Mouse (Mus musculus): ENCODE results near the gene Kptn. TPM values are rescaled to one million over a fixed set of nuclear protein-coding genes. Genes with fewer than 3 reads are reported as not detected.

Kptn gene
- polyA plus RNA-seq, 1 experiment from 2014 or later = 7.5 TPM

DNA sequence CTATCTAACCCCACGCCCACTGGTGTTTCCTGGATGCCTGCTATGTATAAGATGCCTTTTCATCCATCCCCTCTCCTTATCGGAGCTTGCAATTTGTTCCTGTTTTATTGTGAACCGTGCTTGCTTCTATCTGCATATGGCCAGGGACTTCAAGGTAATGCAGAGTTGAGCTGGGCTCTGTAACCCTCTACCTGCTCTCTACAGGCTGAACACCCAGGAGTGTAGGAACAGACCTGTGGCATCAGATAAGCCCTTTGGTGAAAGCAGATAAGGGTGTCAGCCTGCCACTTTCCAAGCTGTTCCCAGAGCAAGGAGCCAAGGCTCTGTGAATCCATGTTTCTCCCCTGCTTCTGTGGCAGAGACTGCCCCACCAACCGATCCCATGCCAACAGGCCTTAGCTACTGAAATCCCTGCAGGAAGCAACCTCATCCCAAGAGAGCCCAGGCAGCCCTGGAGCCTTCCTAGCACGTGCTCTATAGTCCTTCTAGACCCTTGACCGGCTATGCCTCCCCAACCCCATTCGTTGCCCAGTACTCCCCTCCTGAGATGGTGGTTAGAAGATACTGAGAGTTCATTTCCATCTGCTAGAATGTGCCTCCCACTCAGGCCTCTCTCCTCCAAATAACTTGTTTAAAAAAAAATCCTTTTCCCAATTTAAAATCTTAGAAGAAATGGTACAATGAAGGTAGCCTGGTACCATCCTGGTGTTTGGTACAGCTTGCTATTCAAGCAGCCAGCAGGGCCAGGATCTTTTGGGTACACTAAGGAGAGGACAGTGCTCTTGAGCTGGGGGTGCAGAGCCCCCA lies 8.2 kb upstream of the Kptn start:
- DNase-seq = no peak
- no peak overlapping the region for H3K4me2 ChIP-seq (ENCODE audit: low read depth, low read length)
- H3K36me3 ChIP-seq (replicated peaks; ENCODE audit: insufficient read depth, low read length) = peaks cover 89% of the 10 kb centered on the region
- H3K4me3 ChIP-seq (ENCODE audit: low read depth, low read length) = no peak overlapping the region
- ATAC-seq = no peak
- H3K9me3 ChIP-seq (ENCODE audit: low read length) = no peaks in the 10 kb centered on the region
- H3K4me1 ChIP-seq (ENCODE audit: insufficient read depth) = no peaks in the 10 kb centered on the region
- no peak for TF ChIP-seq CTCF (IDR thresholded peaks at IDR 0.05; ENCODE audit: low read depth)
- TF ChIP-seq EP300 (IDR thresholded peaks at IDR 0.05; ENCODE audit: low read depth) = no peak
- WGBS (ENCODE audit: insufficient replicate concordance) = 85% methylated on average over 7 of the region's 7 CpGs
- H3K9ac ChIP-seq (replicated peaks) = no peak overlapping the region
- no peak overlapping the region for H3K27ac ChIP-seq (ENCODE audit: low read depth)
- H3K27me3 ChIP-seq (ENCODE audit: insufficient read depth, low read length) = no peaks in the 10 kb centered on the region

DNA sequence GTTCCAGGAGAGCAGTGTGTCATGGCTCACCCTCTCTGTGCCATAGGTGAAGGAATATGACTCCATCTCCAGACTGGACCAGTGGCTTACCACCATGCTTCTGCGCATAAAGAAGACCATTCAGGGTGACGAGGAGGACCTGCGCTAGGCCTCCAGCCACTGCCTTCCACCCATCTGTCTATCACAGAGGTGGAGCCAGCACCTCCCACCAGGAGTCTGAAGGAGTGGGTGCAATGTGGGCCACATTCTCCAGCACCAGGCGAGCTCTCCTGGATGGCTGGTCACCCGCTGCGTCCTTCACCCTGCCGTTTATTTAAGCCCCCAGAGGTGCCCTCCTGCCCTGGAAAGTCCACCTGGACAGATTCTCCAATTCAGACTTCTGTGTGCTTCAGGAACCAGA lies 3.3 kb upstream of the Kptn start:
- Histone ChIP-seq H3K9me3 (ENCODE audit: low read length) (no peaks in the 10 kb centered on the region), H3K4me1 (ENCODE audit: insufficient read depth) (peaks cover 11% of the 10 kb centered on the region), H3K4me2 (ENCODE audit: low read depth, low read length) (no peak overlapping the region), H3K4me3 (ENCODE audit: low read depth, low read length) (no peak overlapping the region), H3K9ac (replicated peaks) (no peak overlapping the region), H3K27ac (ENCODE audit: low read depth) (no peak overlapping the region), H3K27me3 (ENCODE audit: insufficient read depth, low read length) (no peaks in the 10 kb centered on the region), H3K36me3 (replicated peaks; ENCODE audit: insufficient read depth, low read length) (peaks cover 57% of the 10 kb centered on the region)
- DNase-seq (no peak), ATAC-seq (no peak)
- 88% methylated on average over 7 of the region's 7 CpGs for WGBS (ENCODE audit: insufficient replicate concordance)
- TF ChIP-seq EP300 (IDR thresholded peaks at IDR 0.05; ENCODE audit: low read depth) (no peak), CTCF (IDR thresholded peaks at IDR 0.05; ENCODE audit: low read depth) (no peak)

DNA sequence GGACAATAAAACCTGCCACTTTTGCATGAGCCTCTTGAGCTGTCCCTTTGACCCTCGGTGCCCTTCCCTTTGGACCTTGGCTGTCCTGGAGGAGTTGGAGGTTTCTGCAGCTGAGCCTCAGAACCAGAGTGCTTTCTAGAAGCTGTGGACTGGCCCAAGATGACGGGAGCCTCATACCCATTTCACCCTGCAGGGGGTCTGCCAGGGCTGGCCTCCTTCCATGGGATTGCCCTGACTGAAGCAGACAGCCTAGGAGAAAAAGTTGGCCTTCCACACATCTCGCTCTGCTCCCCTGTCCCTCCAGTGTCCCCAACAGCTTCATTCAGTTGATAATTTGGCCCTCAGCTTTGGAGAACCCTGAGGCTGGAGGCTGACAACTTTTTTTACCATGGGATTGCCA lies 2.6 kb upstream of the Kptn start:
- Histone ChIP-seq H3K9ac (replicated peaks) (no peak overlapping the region), H3K4me3 (ENCODE audit: low read depth, low read length) (no peak overlapping the region), H3K27me3 (ENCODE audit: insufficient read depth, low read length) (no peaks in the 10 kb centered on the region), H3K9me3 (ENCODE audit: low read length) (no peaks in the 10 kb centered on the region), H3K4me2 (ENCODE audit: low read depth, low read length) (no peak overlapping the region), H3K27ac (ENCODE audit: low read depth) (no peak overlapping the region), H3K4me1 (ENCODE audit: insufficient read depth) (peaks cover 11% of the 10 kb centered on the region), H3K36me3 (replicated peaks; ENCODE audit: insufficient read depth, low read length) (peaks cover 50% of the 10 kb centered on the region)
- no peak for TF ChIP-seq CTCF (IDR thresholded peaks at IDR 0.05; ENCODE audit: low read depth)
- no peak for TF ChIP-seq EP300 (IDR thresholded peaks at IDR 0.05; ENCODE audit: low read depth)
- DNase-seq (no peak), ATAC-seq (no peak)
- 89% methylated on average over 3 of the region's 3 CpGs for WGBS (ENCODE audit: insufficient replicate concordance)

DNA sequence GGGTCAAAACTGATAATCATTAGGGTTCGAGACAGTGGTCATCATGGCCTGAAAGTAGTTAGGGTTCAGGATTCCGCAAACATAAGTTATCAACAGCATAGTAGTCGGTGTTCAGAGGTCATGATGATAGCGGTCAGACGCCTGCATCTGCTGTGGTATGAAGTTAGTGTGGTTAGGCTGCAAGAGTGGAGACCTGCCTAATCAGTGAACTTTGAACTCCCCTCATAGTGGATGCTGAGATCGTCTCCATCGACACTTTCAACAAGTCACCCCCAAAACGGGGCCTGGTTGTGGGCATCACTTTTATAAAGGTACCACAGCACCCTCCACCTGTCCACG lies 536 bp downstream of the Kptn start:
- no peaks in the 10 kb centered on the region for H3K9me3 ChIP-seq (ENCODE audit: low read length)
- no peak overlapping the region for H3K27ac ChIP-seq (ENCODE audit: low read depth)
- TF ChIP-seq CTCF (IDR thresholded peaks at IDR 0.05; ENCODE audit: low read depth) (no peak), EP300 (IDR thresholded peaks at IDR 0.05; ENCODE audit: low read depth) (no peak)
- H3K9ac ChIP-seq (replicated peaks) = peak overlapping the region; percentile 78
- H3K4me1 ChIP-seq (ENCODE audit: insufficient read depth) = peaks cover 11% of the 10 kb centered on the region
- peak overlapping the region; percentile 73 for H3K4me2 ChIP-seq (ENCODE audit: low read depth, low read length)
- 38% methylated on average over 9 of the region's 9 CpGs for WGBS (ENCODE audit: insufficient replicate concordance)
- DNase-seq (no peak), ATAC-seq (peak; percentile 18; the same call in 1 of the 2 replicates)
- H3K27me3 ChIP-seq (ENCODE audit: insufficient read depth, low read length) = no peaks in the 10 kb centered on the region
- peak overlapping the region; percentile 87 for H3K4me3 ChIP-seq (ENCODE audit: low read depth, low read length)
- peaks cover 20% of the 10 kb centered on the region for H3K36me3 ChIP-seq (replicated peaks; ENCODE audit: insufficient read depth, low read length)

DNA sequence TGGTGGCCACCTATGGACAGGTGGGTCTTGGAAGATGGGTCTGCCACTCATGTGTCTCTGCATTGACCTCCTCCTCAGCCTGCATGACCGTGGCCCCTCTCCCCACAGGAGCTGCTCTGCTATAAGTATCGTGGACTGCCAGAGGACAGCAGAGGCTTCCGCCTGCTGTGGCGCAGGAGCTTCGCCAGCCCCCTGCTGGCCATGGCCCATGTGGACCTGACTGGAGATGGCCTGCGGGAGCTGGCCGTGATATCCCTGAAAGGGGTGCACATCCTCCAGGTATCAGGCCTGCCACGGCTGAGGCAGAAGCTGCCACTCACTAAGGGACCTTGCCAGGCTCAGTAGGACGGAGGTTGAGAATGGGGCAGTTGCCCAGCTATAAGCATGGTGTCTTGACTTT lies 6.1 kb downstream of the Kptn start:
- peaks cover 9% of the 10 kb centered on the region for H3K27me3 ChIP-seq (ENCODE audit: insufficient read depth, low read length)
- DNase-seq = peak; percentile 13
- no peak overlapping the region for H3K4me2 ChIP-seq (ENCODE audit: low read depth, low read length)
- H3K9me3 ChIP-seq (ENCODE audit: low read length) = no peaks in the 10 kb centered on the region
- H3K4me1 ChIP-seq (ENCODE audit: insufficient read depth) = 0 out of 2 replicates have a peak, but pooled peaks cover 4% of the 10 kb centered on the region
- WGBS (ENCODE audit: insufficient replicate concordance) = 82% methylated on average over 9 of the region's 9 CpGs
- H3K27ac ChIP-seq (ENCODE audit: low read depth) = no peak overlapping the region
- no peak for ATAC-seq
- no peak overlapping the region for H3K9ac ChIP-seq (replicated peaks)
- TF ChIP-seq CTCF (IDR thresholded peaks at IDR 0.05; ENCODE audit: low read depth) (peak; percentile 27; the same call in 1 of the 2 replicates), EP300 (IDR thresholded peaks at IDR 0.05; ENCODE audit: low read depth) (no peak)
- H3K36me3 ChIP-seq (replicated peaks; ENCODE audit: insufficient read depth, low read length) = no peaks in the 10 kb centered on the region
- no peak overlapping the region for H3K4me3 ChIP-seq (ENCODE audit: low read depth, low read length)

DNA sequence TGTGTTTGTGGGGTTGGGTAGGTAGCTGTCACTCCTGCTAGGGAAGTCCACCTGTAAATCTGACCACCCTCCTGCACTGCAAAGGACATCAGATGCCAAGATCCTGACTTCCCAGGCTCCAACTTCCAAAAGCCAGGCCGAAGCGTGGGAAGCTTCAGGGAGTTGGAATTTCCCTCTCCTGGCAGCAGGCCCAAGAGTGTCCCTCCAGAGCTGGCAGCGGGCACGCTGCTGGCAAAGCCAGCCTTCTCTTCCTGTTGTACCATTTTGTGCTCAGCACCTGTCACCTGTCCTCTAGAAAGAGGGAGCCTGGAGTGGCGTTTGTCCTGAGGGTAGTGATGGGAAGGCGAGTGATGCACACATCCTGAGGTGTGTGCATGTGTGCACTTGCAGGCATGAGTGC lies 8.6 kb downstream of the Kptn start:
- no peak for TF ChIP-seq CTCF (IDR thresholded peaks at IDR 0.05; ENCODE audit: low read depth)
- no peak for TF ChIP-seq EP300 (IDR thresholded peaks at IDR 0.05; ENCODE audit: low read depth)
- Histone ChIP-seq H3K9me3 (ENCODE audit: low read length) (no peaks in the 10 kb centered on the region), H3K27me3 (ENCODE audit: insufficient read depth, low read length) (peaks cover 21% of the 10 kb centered on the region), H3K4me3 (ENCODE audit: low read depth, low read length) (no peak overlapping the region), H3K4me2 (ENCODE audit: low read depth, low read length) (no peak overlapping the region), H3K27ac (ENCODE audit: low read depth) (no peak overlapping the region), H3K36me3 (replicated peaks; ENCODE audit: insufficient read depth, low read length) (no peaks in the 10 kb centered on the region), H3K9ac (replicated peaks) (no peak overlapping the region), H3K4me1 (ENCODE audit: insufficient read depth) (0 out of 2 replicates have a peak, but pooled peaks cover 4% of the 10 kb centered on the region)
- WGBS (ENCODE audit: insufficient replicate concordance) = 80% methylated on average over 6 of the region's 6 CpGs
- no peak for ATAC-seq
- DNase-seq = no peak
